Mouse (Mus musculus): ENCODE data around the gene Cpvl. TPM values are rescaled to one million over a fixed set of nuclear protein-coding genes. Genes with fewer than 3 reads are reported as not detected.

Gene Cpvl
- polyA plus RNA-seq, 1 experiment from 2014 or later = 0.24 TPM

DNA sequence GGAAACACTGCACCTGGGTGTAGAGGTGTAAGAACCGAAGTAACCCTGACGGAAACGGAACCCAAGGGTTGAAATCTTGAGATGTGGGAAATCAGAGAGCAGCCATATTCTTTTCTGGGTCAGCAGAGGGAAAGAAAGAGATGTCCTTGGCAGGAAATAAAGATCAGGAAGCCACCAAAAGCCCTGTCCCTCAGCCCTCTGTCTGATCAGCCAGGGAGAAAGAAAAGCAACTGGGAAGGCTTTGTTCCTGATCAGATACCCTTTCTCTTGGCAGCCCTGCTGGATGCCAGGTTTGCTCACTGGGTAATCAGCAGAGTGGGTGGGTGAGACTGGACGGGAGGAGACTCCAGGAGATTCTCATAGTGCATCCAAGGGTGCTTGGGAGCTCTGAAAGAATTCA, 27.1 kb downstream of the Cpvl start:
- no peak overlapping the region for H3K4me3 ChIP-seq (ENCODE audit: low read length)
- H3K4me2 ChIP-seq (ENCODE audit: low read length) = no peak overlapping the region
- no peak overlapping the region for H3K9ac ChIP-seq (ENCODE audit: low read depth, low read length)
- no peaks in the 10 kb centered on the region for H3K27me3 ChIP-seq (replicated peaks; ENCODE audit: control insufficient read depth, insufficient read depth, low read length)
- ATAC-seq = no peak
- H3K4me1 ChIP-seq (ENCODE audit: control insufficient read depth, insufficient read depth, low read depth, low read length) = no peaks in the 10 kb centered on the region; the same call in 1 of the 2 replicates
- no peak overlapping the region for H3K27ac ChIP-seq (ENCODE audit: low read depth, low read length)
- H3K36me3 ChIP-seq (ENCODE audit: control insufficient read depth, insufficient read depth, low read length) = no peaks in the 10 kb centered on the region
- H3K9me3 ChIP-seq (ENCODE audit: control insufficient read depth, low read length) = no peaks in the 10 kb centered on the region
- WGBS = 56% methylated on average over 4 of the region's 4 CpGs

GRCm38 (mm10) chr6:53950876-53951275, 27.6 kb downstream of the Cpvl start:
- H3K4me3 ChIP-seq (ENCODE audit: low read length) = no peak overlapping the region
- H3K4me2 ChIP-seq (ENCODE audit: low read length) = no peak overlapping the region
- H3K4me1 ChIP-seq (ENCODE audit: control insufficient read depth, insufficient read depth, low read depth, low read length) = no peaks in the 10 kb centered on the region; the same call in 1 of the 2 replicates
- no peaks in the 10 kb centered on the region for H3K27me3 ChIP-seq (replicated peaks; ENCODE audit: control insufficient read depth, insufficient read depth, low read length)
- no peaks in the 10 kb centered on the region for H3K36me3 ChIP-seq (ENCODE audit: control insufficient read depth, insufficient read depth, low read length)
- H3K9ac ChIP-seq (ENCODE audit: low read depth, low read length) = no peak overlapping the region
- 57% methylated on average over 9 of the region's 9 CpGs for WGBS
- no peaks in the 10 kb centered on the region for H3K9me3 ChIP-seq (ENCODE audit: control insufficient read depth, low read length)
- ATAC-seq = no peak
- no peak overlapping the region for H3K27ac ChIP-seq (ENCODE audit: low read depth, low read length)

DNA sequence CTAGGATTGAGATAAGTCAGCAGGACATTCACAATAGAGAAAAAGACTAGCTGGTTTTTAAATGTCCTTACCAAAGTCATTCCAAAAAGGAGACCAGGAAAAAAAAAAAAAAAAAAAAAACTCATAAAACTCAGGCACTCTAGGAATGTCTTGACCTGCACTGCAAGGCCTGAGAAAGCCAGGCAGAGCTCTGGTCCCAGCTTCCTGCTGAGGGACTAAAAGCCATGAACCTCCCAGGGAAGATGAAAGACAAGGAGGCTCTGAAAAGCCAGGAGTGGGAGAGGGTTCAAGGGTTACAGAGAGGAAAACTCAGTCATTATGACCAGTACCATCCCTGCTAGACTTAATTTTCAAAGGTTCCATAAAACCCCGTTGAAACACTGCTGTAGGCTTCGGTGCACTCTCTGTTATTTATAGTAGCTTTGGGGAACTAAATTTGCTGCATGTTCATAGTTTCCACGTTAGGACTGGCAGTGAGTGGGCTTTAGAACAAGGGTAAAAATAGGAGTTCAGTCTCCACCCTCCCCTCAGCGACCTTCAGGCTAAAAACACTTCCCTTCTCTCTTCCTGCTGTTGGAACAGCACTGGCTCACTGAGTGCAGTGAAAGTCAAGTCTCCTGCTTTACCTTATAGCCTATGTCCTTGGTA, 30.0 kb downstream of the Cpvl start:
- 48% methylated on average over 4 of the region's 4 CpGs for WGBS
- H3K4me3 ChIP-seq (ENCODE audit: low read length) = no peak overlapping the region
- H3K4me2 ChIP-seq (ENCODE audit: low read length) = no peak overlapping the region
- no peaks in the 10 kb centered on the region; the same call in 1 of the 2 replicates for H3K4me1 ChIP-seq (ENCODE audit: control insufficient read depth, insufficient read depth, low read depth, low read length)
- H3K27ac ChIP-seq (ENCODE audit: low read depth, low read length) = no peak overlapping the region
- H3K27me3 ChIP-seq (replicated peaks; ENCODE audit: control insufficient read depth, insufficient read depth, low read length) = no peaks in the 10 kb centered on the region
- H3K9ac ChIP-seq (ENCODE audit: low read depth, low read length) = no peak overlapping the region
- ATAC-seq = no peak
- no peaks in the 10 kb centered on the region for H3K36me3 ChIP-seq (ENCODE audit: control insufficient read depth, insufficient read depth, low read length)
- H3K9me3 ChIP-seq (ENCODE audit: control insufficient read depth, low read length) = no peaks in the 10 kb centered on the region

GRCm38 (mm10) chr6:53944887-53945286, 33.6 kb downstream of the Cpvl start:
- Histone ChIP-seq H3K36me3 (ENCODE audit: control insufficient read depth, insufficient read depth, low read length) (no peaks in the 10 kb centered on the region), H3K27me3 (replicated peaks; ENCODE audit: control insufficient read depth, insufficient read depth, low read length) (no peaks in the 10 kb centered on the region), H3K9ac (ENCODE audit: low read depth, low read length) (no peak overlapping the region), H3K9me3 (ENCODE audit: control insufficient read depth, low read length) (no peaks in the 10 kb centered on the region), H3K4me2 (ENCODE audit: low read length) (no peak overlapping the region), H3K27ac (ENCODE audit: low read depth, low read length) (no peak overlapping the region), H3K4me3 (ENCODE audit: low read length) (no peak overlapping the region), H3K4me1 (ENCODE audit: control insufficient read depth, insufficient read depth, low read depth, low read length) (no peaks in the 10 kb centered on the region)
- 75% methylated on average over 5 of the region's 5 CpGs for WGBS
- no peak for ATAC-seq

- Histone ChIP-seq H3K27ac (ENCODE audit: low read depth, low read length) (no peak overlapping the region), H3K9ac (ENCODE audit: low read depth, low read length) (no peak overlapping the region), H3K27me3 (replicated peaks; ENCODE audit: control insufficient read depth, insufficient read depth, low read length) (no peaks in the 10 kb centered on the region), H3K4me2 (ENCODE audit: low read length) (no peak overlapping the region), H3K4me3 (ENCODE audit: low read length) (no peak overlapping the region), H3K4me1 (ENCODE audit: control insufficient read depth, insufficient read depth, low read depth, low read length) (no peaks in the 10 kb centered on the region), H3K36me3 (ENCODE audit: control insufficient read depth, insufficient read depth, low read length) (no peaks in the 10 kb centered on the region), H3K9me3 (ENCODE audit: control insufficient read depth, low read length) (no peaks in the 10 kb centered on the region)
- no peak for ATAC-seq
- 55% methylated on average over 3 of the region's 3 CpGs for WGBS
These were observed 34.1 kb downstream of the Cpvl start for GRCm38 (mm10) chr6:53944417-53944816.

DNA sequence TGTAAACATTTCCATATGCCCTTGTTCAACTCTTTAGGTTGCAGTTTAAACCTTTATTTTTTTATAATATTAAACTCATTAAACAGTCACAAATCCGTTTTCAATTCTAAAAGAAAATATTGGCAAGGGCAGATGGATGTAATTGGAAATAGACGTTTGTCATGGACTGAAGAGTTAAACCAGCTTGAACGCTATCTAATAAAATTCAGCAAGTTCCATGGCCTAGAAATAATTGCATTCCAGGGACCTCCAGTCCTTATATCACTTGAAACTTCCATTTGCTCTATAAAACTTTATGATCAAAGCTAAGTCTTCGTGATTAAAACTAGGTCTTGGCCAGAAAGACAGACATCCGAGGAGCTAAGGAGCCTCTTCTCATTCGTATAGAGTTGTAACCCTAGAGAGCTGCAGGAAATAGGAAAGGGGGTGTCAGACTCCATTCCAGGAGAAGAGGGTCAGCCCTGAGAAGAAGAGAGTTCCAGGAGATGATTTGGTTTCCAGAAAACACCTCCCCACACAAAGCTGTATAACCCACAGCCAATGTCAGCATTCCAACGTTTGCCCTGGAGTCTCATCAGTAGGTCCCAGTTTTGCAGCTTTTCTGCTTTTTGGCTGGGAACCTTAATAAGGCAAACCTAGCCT, 36.2 kb downstream of the Cpvl start:
- Histone ChIP-seq H3K9me3 (ENCODE audit: control insufficient read depth, low read length) (no peaks in the 10 kb centered on the region), H3K27ac (ENCODE audit: low read depth, low read length) (no peak overlapping the region), H3K9ac (ENCODE audit: low read depth, low read length) (no peak overlapping the region), H3K36me3 (ENCODE audit: control insufficient read depth, insufficient read depth, low read length) (no peaks in the 10 kb centered on the region), H3K4me3 (ENCODE audit: low read length) (no peak overlapping the region), H3K4me1 (ENCODE audit: control insufficient read depth, insufficient read depth, low read depth, low read length) (no peaks in the 10 kb centered on the region), H3K27me3 (replicated peaks; ENCODE audit: control insufficient read depth, insufficient read depth, low read length) (no peaks in the 10 kb centered on the region), H3K4me2 (ENCODE audit: low read length) (no peak overlapping the region)
- 84% methylated on average over 7 of the region's 7 CpGs for WGBS
- ATAC-seq = no peak

GRCm38 (mm10) chr6:53939752-53940151, 38.7 kb downstream of the Cpvl start:
- no peak for ATAC-seq
- no peaks in the 10 kb centered on the region for H3K4me1 ChIP-seq (ENCODE audit: control insufficient read depth, insufficient read depth, low read depth, low read length)
- H3K9ac ChIP-seq (ENCODE audit: low read depth, low read length) = no peak overlapping the region
- WGBS = 49% methylated on average over 8 of the region's 8 CpGs
- H3K27ac ChIP-seq (ENCODE audit: low read depth, low read length) = no peak overlapping the region
- no peak overlapping the region for H3K4me2 ChIP-seq (ENCODE audit: low read length)
- no peaks in the 10 kb centered on the region for H3K27me3 ChIP-seq (replicated peaks; ENCODE audit: control insufficient read depth, insufficient read depth, low read length)
- no peaks in the 10 kb centered on the region for H3K36me3 ChIP-seq (ENCODE audit: control insufficient read depth, insufficient read depth, low read length)
- no peaks in the 10 kb centered on the region for H3K9me3 ChIP-seq (ENCODE audit: control insufficient read depth, low read length)
- H3K4me3 ChIP-seq (ENCODE audit: low read length) = no peak overlapping the region

- Histone ChIP-seq H3K27me3 (replicated peaks; ENCODE audit: control insufficient read depth, insufficient read depth, low read length) (no peaks in the 10 kb centered on the region), H3K4me3 (ENCODE audit: low read length) (no peak overlapping the region), H3K27ac (ENCODE audit: low read depth, low read length) (no peak overlapping the region), H3K9ac (ENCODE audit: low read depth, low read length) (no peak overlapping the region), H3K36me3 (ENCODE audit: control insufficient read depth, insufficient read depth, low read length) (no peaks in the 10 kb centered on the region), H3K9me3 (ENCODE audit: control insufficient read depth, low read length) (no peaks in the 10 kb centered on the region), H3K4me2 (ENCODE audit: low read length) (no peak overlapping the region), H3K4me1 (ENCODE audit: control insufficient read depth, insufficient read depth, low read depth, low read length) (no peaks in the 10 kb centered on the region)
- ATAC-seq = peak; percentile 45; the same call in 1 of the 2 replicates
- WGBS = 24% methylated on average over 3 of the region's 3 CpGs
These were observed 39.5 kb downstream of the Cpvl start for GRCm38 (mm10) chr6:53938942-53939341.

- H3K9me3 ChIP-seq (ENCODE audit: control insufficient read depth, low read length) = no peaks in the 10 kb centered on the region
- no peaks in the 10 kb centered on the region for H3K27me3 ChIP-seq (replicated peaks; ENCODE audit: control insufficient read depth, insufficient read depth, low read length)
- H3K4me2 ChIP-seq (ENCODE audit: low read length) = no peak overlapping the region
- H3K9ac ChIP-seq (ENCODE audit: low read depth, low read length) = no peak overlapping the region
- H3K4me1 ChIP-seq (ENCODE audit: control insufficient read depth, insufficient read depth, low read depth, low read length) = no peaks in the 10 kb centered on the region
- H3K27ac ChIP-seq (ENCODE audit: low read depth, low read length) = no peak overlapping the region
- H3K4me3 ChIP-seq (ENCODE audit: low read length) = no peak overlapping the region
- 77% methylated on average over 15 of the region's 15 CpGs for WGBS
- no peaks in the 10 kb centered on the region for H3K36me3 ChIP-seq (ENCODE audit: control insufficient read depth, insufficient read depth, low read length)
- no peak for ATAC-seq
These were observed 41.0 kb downstream of the Cpvl start for GRCm38 (mm10) chr6:53937143-53938134.

Data from hindbrain, embryonic 16.5 days (tissue).